Comparison of ENCODE assay signal across 8 mouse cellular contexts in genomic region chr5:129594116-129595114, GRCm38 (mm10). TPM values are rescaled to one million over a fixed set of nuclear protein-coding genes. Genes with fewer than 3 reads are reported as not detected.
DNase-seq lines count a peak whose midpoint lies in the region; ATAC-seq and TF ChIP-seq lines count a peak whose summit lies in the region.

No protein-coding gene starts in this region.

- WGBS in lung, embryonic 15.5 days = 30% methylated on average over 19 of the region's 19 CpGs

- no peak overlapping the region for H3K4me3 ChIP-seq in embryonic fibroblast, embryonic 13.5 days (ENCODE audit: insufficient read depth, low read length)
- no peak overlapping the region for H3K4me3 ChIP-seq in lung, embryonic 15.5 days

- H3K9me3 ChIP-seq in lung, embryonic 15.5 days = no peaks in the 10 kb centered on the region

- H3K27me3 ChIP-seq in lung, embryonic 15.5 days = no peaks in the 10 kb centered on the region

- H3K27ac ChIP-seq in embryonic fibroblast, embryonic 13.5 days (ENCODE audit: insufficient read depth, low read length) = no peak overlapping the region
- H3K27ac ChIP-seq in lung, embryonic 15.5 days = no peak overlapping the region; the same call in 1 of the 2 replicates

- no peaks in the 10 kb centered on the region for H3K36me3 ChIP-seq in lung, embryonic 15.5 days

- no peaks in the 10 kb centered on the region for H3K4me1 ChIP-seq in embryonic fibroblast, embryonic 13.5 days (ENCODE audit: control insufficient read depth, insufficient read depth, low read length)
- no peaks in the 10 kb centered on the region for H3K4me1 ChIP-seq in lung, embryonic 15.5 days

- peak; percentile 36; the same call in 1 of the 2 replicates for ATAC-seq in lung, embryonic 15.5 days (ENCODE audit: borderline replicate concordance, extremely low read depth, low FRiP score, low TSS enrichment)

- peak; percentile 99 for TF ChIP-seq CTCF in embryonic fibroblast, embryonic 13.5 days (IDR thresholded peaks at IDR 0.05; ENCODE audit: borderline replicate concordance, insufficient read depth, low read length)

- DNase-seq in CD4-positive, CD25-positive, alpha-beta regulatory T cell, adult 2 months (ENCODE audit: low read depth, low spot score) = peak; percentile 91
- DNase-seq in adrenal gland, postnatal 4 days (ENCODE audit: low spot score in 2 of 2) = peak; percentile 64 to 69
- peak; percentile 87 to 91 for DNase-seq in heart, postnatal 14 days
- DNase-seq in layer of hippocampus, adult 18-20 months (ENCODE audit: low spot score in 2 of 2) = peak; percentile 78 to 91
- DNase-seq in ovary, postnatal 14 days (ENCODE audit: low spot score) = peak; percentile 82
- peak; percentile 82 for DNase-seq in thymus, postnatal 0 days (ENCODE audit: low spot score)

- H3K4me2 ChIP-seq in lung, embryonic 15.5 days = no peak overlapping the region

- intact Hi-C loops in heart, postnatal 14 days (cut with DNase I) = loop anchor here (2.0 kb wide), 2 partner anchors 416 to 530 kb away; no protein-coding TSS in a partner anchor

- no peak overlapping the region for H3K9ac ChIP-seq in lung, embryonic 15.5 days

- TF ChIP-seq POLR2A in embryonic fibroblast, embryonic 13.5 days (IDR thresholded peaks at IDR 0.05; ENCODE audit: low read depth, low read length) = no peak

RNA-seq across cellular contexts. Expression of gene Mmp17, which starts 10.4 kb away (rescaled TPM):
- total RNA-seq in adrenal gland, postnatal 4 days (2021) = 1 to 10 TPM; 1.5 to 1.9 TPM
- polyA plus RNA-seq in embryonic fibroblast, embryonic 13.5 days (2011; ENCODE audit: insufficient read length, low read depth, missing spikeins) = 4.5 and 5.5 TPM in 2 replicates
- 1 to 10 TPM; 1.7 to 2.4 TPM for total RNA-seq in heart, postnatal 14 days (2021)
- total RNA-seq in layer of hippocampus, adult 18-20 months (2021) = 100 to 1,000 TPM; 123 to 130 TPM
- 2.0 TPM in 2 replicates for polyA plus RNA-seq in lung, embryonic 15.5 days (2015; fragmentation: Nextera tagmentation; extraction: Ambion mirVana)
- 1.5 and 2.3 TPM in 2 replicates for polyA plus RNA-seq in thymus, postnatal 0 days (2015; fragmentation: Nextera tagmentation; extraction: Ambion mirVana)

Comparison
In these comparisons a context has a peak if more than half of its experiments do, and no peak if none do; other contexts are left out.
1. RNA of gene Mmp17, which starts 10.4 kb away (total RNA-seq): 123 to 130 TPM in layer of hippocampus, adult 18-20 months; 1.7 to 2.4 TPM in heart, postnatal 14 days and 1.5 to 1.9 TPM in adrenal gland, postnatal 4 days; every median in the first group is over 10 times any median in the second.
2. Peak in every context shown above with its lines, with median percentiles within 50 percentile points of each other: DNase-seq.